Comparison of ENCODE assay signal across 21 mouse cellular contexts in the genomic region with DNA sequence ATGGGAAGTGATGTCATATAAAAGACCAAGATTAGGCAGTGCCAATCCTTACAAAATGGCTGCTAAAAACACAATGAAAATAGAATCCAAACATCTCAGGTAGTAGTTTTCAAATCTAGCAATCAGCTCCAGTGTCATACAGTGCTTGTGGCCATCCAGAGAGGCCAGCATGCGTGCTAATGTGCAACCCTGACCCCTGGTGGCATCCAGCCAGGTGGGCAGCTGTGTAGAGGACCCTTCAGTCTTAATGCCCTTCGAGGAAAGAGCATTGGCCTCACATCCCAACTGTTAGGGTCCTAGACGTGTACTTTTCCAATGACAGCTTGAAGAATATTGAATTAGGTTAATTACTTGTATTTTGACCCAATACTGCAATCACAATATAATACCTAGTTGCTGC. TPM values are rescaled to one million over a fixed set of nuclear protein-coding genes. Genes with fewer than 3 reads are reported as not detected.
DNase-seq lines count a peak whose midpoint lies in the region; ATAC-seq and TF ChIP-seq lines count a peak whose summit lies in the region.
"Had no signal": no experiment of that assay in that cellular context is flagged by ENCODE, and none has a peak within 500 bp of the region (broad histone marks: within the 10 kb centered on the region; RNA-seq: fewer than 3 reads in every experiment).

No protein-coding gene starts in this region.

- DNase-seq in cerebellum, postnatal 10 days = peak; percentile 20 to 35
- no peak for DNase-seq in cerebellum, postnatal 4 days (ENCODE audit: low spot score in 2 of 2)
- peak; percentile 31 for DNase-seq in midbrain, embryonic 14.5 days
- peak; percentile 42 for DNase-seq in MN1 (ENCODE audit: low spot score)
- DNase-seq: adrenal gland, adult 2 months; adrenal gland, postnatal 25 days; B cell, adult 2 months; cerebellum, adult 18-20 months; cerebellum, adult 9-11 months; embryo, embryonic 11 days; gastrocnemius, postnatal 36 days; heart, adult 11 months; heart, postnatal 36 days had no signal

- 80% methylated on average over 3 of the region's 3 CpGs for WGBS in intestine, postnatal 0 days
- WGBS in intestine, embryonic 15.5 days = 78% methylated on average over 3 of the region's 3 CpGs
- whole genome bisulfite sequencing in midbrain, embryonic 14.5 days = 80% methylated on average over 3 of the region's 3 CpGs
- WGBS in midbrain, embryonic 13.5 days = 87% methylated on average over 3 of the region's 3 CpGs

- H3K4me2 ChIP-seq in intestine, postnatal 0 days (replicated peaks; ENCODE audit: low read depth) = no peak overlapping the region
- H3K4me2 ChIP-seq in intestine, embryonic 15.5 days (replicated peaks) = no peak overlapping the region
- no peak overlapping the region for H3K4me2 ChIP-seq in midbrain, embryonic 14.5 days (ENCODE audit: low read length)
- H3K4me2 ChIP-seq in midbrain, embryonic 13.5 days (replicated peaks) = no peak overlapping the region
- H3K4me2 ChIP-seq: embryonic facial prominence, embryonic 13.5 days; heart, embryonic 13.5 days had no signal

- no peak overlapping the region for H3K27ac ChIP-seq in intestine, postnatal 0 days (ENCODE audit: low read depth, low read length)
- H3K27ac ChIP-seq in intestine, embryonic 15.5 days = no peak overlapping the region
- H3K27ac ChIP-seq in midbrain, embryonic 14.5 days (replicated peaks; ENCODE audit: low read depth, low read length) = no peak overlapping the region
- no peak overlapping the region for H3K27ac ChIP-seq in midbrain, embryonic 13.5 days
- H3K27ac ChIP-seq: embryonic facial prominence, embryonic 13.5 days; heart, embryonic 13.5 days had no signal

- no peaks in the 10 kb centered on the region for H3K27me3 ChIP-seq in intestine, postnatal 0 days (replicated peaks; ENCODE audit: control insufficient read depth, insufficient read depth, low read length)
- H3K27me3 ChIP-seq in intestine, embryonic 15.5 days (replicated peaks) = no peaks in the 10 kb centered on the region
- no peaks in the 10 kb centered on the region for H3K27me3 ChIP-seq in midbrain, embryonic 14.5 days (ENCODE audit: control insufficient read depth, insufficient read depth, low read length)
- no peaks in the 10 kb centered on the region for H3K27me3 ChIP-seq in midbrain, embryonic 13.5 days
- H3K27me3 ChIP-seq: embryonic facial prominence, embryonic 13.5 days; heart, embryonic 13.5 days had no signal

- no peak overlapping the region for H3K9ac ChIP-seq in intestine, postnatal 0 days (ENCODE audit: low read depth, low read length)
- no peak overlapping the region for H3K9ac ChIP-seq in intestine, embryonic 15.5 days
- H3K9ac ChIP-seq in midbrain, embryonic 14.5 days (replicated peaks; ENCODE audit: low read length) = no peak overlapping the region
- H3K9ac ChIP-seq in midbrain, embryonic 13.5 days (replicated peaks) = no peak overlapping the region
- H3K9ac ChIP-seq: embryonic facial prominence, embryonic 13.5 days; heart, embryonic 13.5 days had no signal

- no peaks in the 10 kb centered on the region for H3K9me3 ChIP-seq in intestine, postnatal 0 days (ENCODE audit: control insufficient read depth)
- no peaks in the 10 kb centered on the region for H3K9me3 ChIP-seq in intestine, embryonic 15.5 days
- 0 out of 2 replicates have a peak, but pooled peaks cover 3% of the 10 kb centered on the region for H3K9me3 ChIP-seq in midbrain, embryonic 14.5 days (ENCODE audit: control insufficient read depth, low read length)
- H3K9me3 ChIP-seq in midbrain, embryonic 13.5 days = no peaks in the 10 kb centered on the region
- H3K9me3 ChIP-seq: embryonic facial prominence, embryonic 13.5 days; heart, embryonic 13.5 days had no signal

- no peaks in the 10 kb centered on the region for H3K36me3 ChIP-seq in intestine, postnatal 0 days (ENCODE audit: control insufficient read depth, insufficient read depth)
- no peaks in the 10 kb centered on the region for H3K36me3 ChIP-seq in intestine, embryonic 15.5 days
- H3K36me3 ChIP-seq in midbrain, embryonic 14.5 days (ENCODE audit: control insufficient read depth, insufficient read depth, low read length) = peaks cover 26% of the 10 kb centered on the region
- peaks cover 44% of the 10 kb centered on the region for H3K36me3 ChIP-seq in midbrain, embryonic 13.5 days

- 0 out of 2 replicates have a peak, but pooled peaks have one; percentile 13 for TF ChIP-seq CTCF in intestine, postnatal 0 days (IDR thresholded peaks at IDR 0.05; ENCODE audit: low read depth)

- ATAC-seq in intestine, postnatal 0 days = no peak
- no peak for ATAC-seq in intestine, embryonic 15.5 days
- ATAC-seq in midbrain, embryonic 14.5 days (ENCODE audit: low FRiP score, low TSS enrichment) = no peak
- ATAC-seq in midbrain, embryonic 13.5 days = no peak
- ATAC-seq: CD4-positive, CD25-positive, alpha-beta regulatory T cell, adult 4 months; forebrain, embryonic 14.5 days; hindbrain, embryonic 16.5 days had no signal

- no peak overlapping the region for H3K4me3 ChIP-seq in intestine, postnatal 0 days (ENCODE audit: low read depth, low read length)
- H3K4me3 ChIP-seq in intestine, embryonic 15.5 days (replicated peaks) = no peak overlapping the region
- H3K4me3 ChIP-seq in midbrain, embryonic 14.5 days (replicated peaks; ENCODE audit: low read depth, low read length) = no peak overlapping the region
- no peak overlapping the region for H3K4me3 ChIP-seq in midbrain, embryonic 13.5 days (replicated peaks)
- H3K4me3 ChIP-seq: embryonic facial prominence, embryonic 13.5 days; heart, embryonic 13.5 days had no signal

- H3K4me1 ChIP-seq in intestine, postnatal 0 days (replicated peaks; ENCODE audit: control insufficient read depth, insufficient read depth, low read length) = no peaks in the 10 kb centered on the region
- no peaks in the 10 kb centered on the region for H3K4me1 ChIP-seq in intestine, embryonic 15.5 days (replicated peaks)
- no peaks in the 10 kb centered on the region for H3K4me1 ChIP-seq in midbrain, embryonic 14.5 days (ENCODE audit: control insufficient read depth, insufficient read depth, low read length)
- no peaks in the 10 kb centered on the region for H3K4me1 ChIP-seq in midbrain, embryonic 13.5 days (replicated peaks)
- H3K4me1 ChIP-seq: heart, embryonic 13.5 days had no signal

RNA-seq across cellular contexts. Expression of gene Helb, which starts 34.9 kb away (rescaled TPM):
- 2.3 and 3.1 TPM in 2 replicates for polyA plus RNA-seq in intestine, postnatal 0 days (2015; fragmentation: Nextera tagmentation; extraction: Ambion mirVana)
- 4.4 and 5.4 TPM in 2 replicates for polyA plus RNA-seq in intestine, embryonic 15.5 days (2015; fragmentation: Nextera tagmentation; extraction: Ambion mirVana)
- polyA plus RNA-seq in midbrain, embryonic 14.5 days (2014; fragmentation: Nextera tagmentation; extraction: Ambion mirVana) = 1.1 and 2.9 TPM in 2 replicates
- 3.1 and 3.4 TPM in 2 replicates for polyA plus RNA-seq in midbrain, embryonic 13.5 days (2015; fragmentation: Nextera tagmentation; extraction: Ambion mirVana)

Comparison
In these comparisons a context has a peak if more than half of its experiments do, and no peak if none do; other contexts are left out.
1. DNase-seq: peak in cerebellum, postnatal 10 days (2 of 2), midbrain, embryonic 14.5 days (single experiment) and MN1 (single experiment); none in cerebellum, postnatal 4 days (0 of 2).